Mouse (Mus musculus) G1E (cell line): ENCODE measurements at regions not wholly inside any gene's neighbourhood (a gene's known extent, or its start where the extent isn't known, plus 50 kb on each side); places are given as distances from the start of the nearest gene placed in this dataset.

Experiments used
- CTCF ChIP-seq: IDR thresholded peaks from 2 replicates; pipeline ENCODE4 v1.5.1; 2012; ENCODE audit warnings: low read depth, low read length, inconsistent platforms, mixed read lengths
- GATA1 ChIP-seq: IDR thresholded peaks from 2 replicates; pipeline ENCODE4 v1.6.1; 2012; ENCODE audit warnings: borderline replicate concordance, low read length, inconsistent platforms, mixed read lengths
- GATA2 ChIP-seq: IDR thresholded peaks from 2 replicates; pipeline ENCODE4 v1.6.1; 2012; ENCODE audit warnings: low read depth, low read length, inconsistent platforms, borderline replicate concordance
- TAL1 ChIP-seq: conservative IDR thresholded peaks from 2 replicates; pipeline ENCODE4 v1.6.1; 2012; ENCODE audit warnings: low read depth, low read length, inconsistent platforms, mixed read lengths

GRCm38 (mm10) chr15:41311728-41312320 lies 1177.7 kb downstream of the 9330182O14Rik start:
- no peak for TF ChIP-seq CTCF
- no peak for TF ChIP-seq TAL1
- no peak for TF ChIP-seq GATA2
- TF ChIP-seq GATA1: no peak
